Mouse (Mus musculus) lung, adult 2 months (tissue): ENCODE data around the gene Ttn.

Experiments
- CTCF ChIP-seq: fragments of 200-500 bp; IDR thresholded peaks from 2 replicates; pipeline ENCODE4 v1.5.1; 2011; ENCODE audit warnings: mild to moderate bottlenecking, low read length, control low read depth; ENCODE audit not compliant: insufficient read depth
- POLR2A ChIP-seq: fragments of 200-500 bp; IDR thresholded peaks from 2 replicates; pipeline ENCODE4 v1.6.1; 2011; ENCODE audit warnings: low read depth, mild to moderate bottlenecking, control low read depth, low read length, borderline replicate concordance; ENCODE audit errors: extremely low read depth

- TF ChIP-seq CTCF: no peak
- no peak for TF ChIP-seq POLR2A
These were observed 29.6 kb upstream of the Ttn start for GRCm38 (mm10) chr2:77011981-77012380.
